Comparison of ENCODE assay signal across 27 mouse cellular contexts in genomic region chr6:49298286-49298685, GRCm38 (mm10).
"Had no signal": no experiment of that assay in that cellular context is flagged by ENCODE, and none has a peak within 500 bp of the region (broad histone marks: within the 10 kb centered on the region; RNA-seq: fewer than 3 reads in every experiment).

No protein-coding gene starts in this region.

- H3K4me3 ChIP-seq: gastrocnemius, adult 2 months; heart, embryonic 10.5 days; heart, embryonic 12.5 days; hindbrain, embryonic 10.5 days; hindbrain, embryonic 13.5 days; hindbrain, embryonic 15.5 days; kidney, embryonic 15.5 days; left cerebral cortex, adult 2 months; limb, embryonic 13.5 days; limb, embryonic 15.5 days; liver, embryonic 13.5 days; liver, embryonic 15.5 days had no signal

- H3K36me3 ChIP-seq: heart, embryonic 10.5 days; heart, embryonic 12.5 days; hindbrain, embryonic 10.5 days; hindbrain, embryonic 13.5 days; hindbrain, embryonic 15.5 days; kidney, embryonic 15.5 days; limb, embryonic 13.5 days; limb, embryonic 15.5 days; liver, embryonic 13.5 days; liver, embryonic 15.5 days had no signal

- DNase-seq: gastrocnemius, adult 2 months; gastrocnemius, postnatal 10 days; gastrocnemius, postnatal 25 days; heart, postnatal 10 days; heart, postnatal 4 days; kidney, adult 11 months; kidney, adult 2 months; kidney, adult 9 months; kidney, postnatal 14 days; kidney, postnatal 36 days; left cerebral cortex, postnatal 4 days; liver, embryonic 13.5 days; liver, postnatal 0 days had no signal

- H3K9ac ChIP-seq: heart, embryonic 12.5 days; hindbrain, embryonic 13.5 days; hindbrain, embryonic 15.5 days; kidney, embryonic 15.5 days; limb, embryonic 13.5 days; limb, embryonic 15.5 days; liver, embryonic 13.5 days; liver, embryonic 15.5 days; liver, postnatal 0 days had no signal

- H3K9me3 ChIP-seq: heart, embryonic 10.5 days; heart, embryonic 12.5 days; hindbrain, embryonic 10.5 days; hindbrain, embryonic 13.5 days; hindbrain, embryonic 15.5 days; kidney, embryonic 15.5 days; limb, embryonic 13.5 days; limb, embryonic 15.5 days; liver, embryonic 13.5 days; liver, embryonic 15.5 days had no signal

- H3K4me1 ChIP-seq: heart, embryonic 10.5 days; heart, embryonic 12.5 days; hindbrain, embryonic 10.5 days; hindbrain, embryonic 13.5 days; hindbrain, embryonic 15.5 days; kidney, embryonic 15.5 days; limb, embryonic 13.5 days; limb, embryonic 15.5 days; liver, embryonic 13.5 days; liver, embryonic 15.5 days had no signal

- ATAC-seq: hindbrain, postnatal 0 days; intestine, embryonic 16.5 days; liver, postnatal 0 days had no signal

- H3K4me2 ChIP-seq: heart, embryonic 12.5 days; hindbrain, embryonic 13.5 days; hindbrain, embryonic 15.5 days; kidney, embryonic 15.5 days; limb, embryonic 13.5 days; limb, embryonic 15.5 days; liver, embryonic 11.5 days; liver, embryonic 13.5 days; liver, embryonic 15.5 days had no signal

- H3K27me3 ChIP-seq: heart, embryonic 12.5 days; hindbrain, embryonic 13.5 days; hindbrain, embryonic 15.5 days; kidney, embryonic 15.5 days; limb, embryonic 13.5 days; limb, embryonic 15.5 days; liver, embryonic 13.5 days; liver, embryonic 15.5 days had no signal

- H3K27ac ChIP-seq: gastrocnemius, adult 2 months; heart, embryonic 10.5 days; hindbrain, embryonic 10.5 days; hindbrain, embryonic 13.5 days; hindbrain, embryonic 15.5 days; hindbrain, postnatal 0 days; kidney, embryonic 15.5 days; kidney, postnatal 0 days; left cerebral cortex, adult 2 months; limb, embryonic 13.5 days; limb, embryonic 15.5 days; liver, embryonic 13.5 days; liver, embryonic 15.5 days had no signal
